Mouse (Mus musculus): ENCODE measurements around the gene Col6a6. TPM values are rescaled to one million over a fixed set of nuclear protein-coding genes. Genes with fewer than 3 reads are reported as not detected.
A peak's percentile ranks its signal among the peaks of the same experiment; 100 is the strongest.

Col6a6 gene
- polyA plus RNA-seq, 1 experiment from 2014 or later = 0.41 TPM

DNA sequence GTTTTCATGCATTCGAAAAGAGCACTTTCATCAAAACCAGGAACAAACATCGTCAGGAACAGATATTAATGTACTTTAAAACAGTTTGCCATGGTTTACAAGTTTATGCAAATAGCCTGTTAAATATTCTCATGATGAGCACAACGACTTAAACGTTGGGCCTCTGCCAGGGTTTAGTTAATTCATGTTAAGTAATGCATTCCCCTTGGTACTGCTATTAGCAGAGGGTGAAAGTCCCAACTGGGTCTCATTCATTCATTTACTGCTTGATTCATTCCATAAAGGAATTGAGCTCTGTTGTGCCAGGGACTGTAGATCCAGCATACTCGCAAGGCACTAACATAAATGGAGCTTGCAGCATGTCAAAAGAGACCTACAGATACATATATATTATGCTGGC lies 92.8 kb downstream of the Col6a6 start:
- H3K9ac ChIP-seq = no peak overlapping the region
- no peaks in the 10 kb centered on the region for H3K9me3 ChIP-seq
- H3K27ac ChIP-seq = no peak overlapping the region
- 59% methylated on average over 5 of the region's 5 CpGs for WGBS
- no peaks in the 10 kb centered on the region for H3K36me3 ChIP-seq
- H3K4me1 ChIP-seq = peaks cover 11% of the 10 kb centered on the region; the same call in 1 of the 2 replicates
- no peak for ATAC-seq (ENCODE audit: insufficient number of reproducible peaks, insufficient read depth, low FRiP score, low TSS enrichment, low read depth)
- no peaks in the 10 kb centered on the region for H3K27me3 ChIP-seq
- no peak overlapping the region for H3K4me3 ChIP-seq
- no peak overlapping the region for H3K4me2 ChIP-seq

DNA sequence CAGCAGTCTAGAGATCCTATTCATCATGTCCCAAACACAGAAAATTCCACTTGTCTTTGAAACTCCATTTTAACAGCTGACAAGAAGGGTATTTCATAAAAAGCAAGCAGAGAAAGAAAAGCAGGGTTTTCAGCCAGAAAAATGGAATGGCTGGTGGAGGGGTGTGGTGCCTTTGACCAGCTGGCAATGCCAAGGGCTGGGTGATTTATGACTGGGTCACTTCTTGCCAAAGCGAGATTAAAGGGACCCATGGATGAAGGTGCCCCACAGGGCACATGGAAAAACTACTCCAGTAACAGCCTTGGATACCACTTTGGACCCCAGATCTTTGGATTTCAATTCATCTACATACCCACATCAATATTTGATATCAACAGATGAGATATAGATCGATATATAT lies 93.3 kb downstream of the Col6a6 start:
- H3K9ac ChIP-seq = no peak overlapping the region
- H3K4me1 ChIP-seq = peaks cover 11% of the 10 kb centered on the region; the same call in 1 of the 2 replicates
- H3K36me3 ChIP-seq = no peaks in the 10 kb centered on the region
- H3K27ac ChIP-seq = no peak overlapping the region
- ATAC-seq (ENCODE audit: insufficient number of reproducible peaks, insufficient read depth, low FRiP score, low TSS enrichment, low read depth) = no peak
- no peaks in the 10 kb centered on the region for H3K9me3 ChIP-seq
- no peaks in the 10 kb centered on the region for H3K27me3 ChIP-seq
- no peak overlapping the region for H3K4me3 ChIP-seq
- H3K4me2 ChIP-seq = no peak overlapping the region
- 71% methylated on average over 2 of the region's 2 CpGs for WGBS

GRCm38 (mm10) chr9:105731976-105732375 lies 96.0 kb downstream of the Col6a6 start:
- WGBS = 66% methylated on average over 7 of the region's 7 CpGs
- no peaks in the 10 kb centered on the region for H3K9me3 ChIP-seq
- no peak overlapping the region for H3K4me3 ChIP-seq
- H3K4me2 ChIP-seq = no peak overlapping the region
- H3K36me3 ChIP-seq = no peaks in the 10 kb centered on the region
- ATAC-seq (ENCODE audit: insufficient number of reproducible peaks, insufficient read depth, low FRiP score, low TSS enrichment, low read depth) = no peak
- no peak overlapping the region for H3K9ac ChIP-seq
- no peak overlapping the region for H3K27ac ChIP-seq
- no peaks in the 10 kb centered on the region for H3K27me3 ChIP-seq
- peaks cover 11% of the 10 kb centered on the region; the same call in 1 of the 2 replicates for H3K4me1 ChIP-seq

DNA sequence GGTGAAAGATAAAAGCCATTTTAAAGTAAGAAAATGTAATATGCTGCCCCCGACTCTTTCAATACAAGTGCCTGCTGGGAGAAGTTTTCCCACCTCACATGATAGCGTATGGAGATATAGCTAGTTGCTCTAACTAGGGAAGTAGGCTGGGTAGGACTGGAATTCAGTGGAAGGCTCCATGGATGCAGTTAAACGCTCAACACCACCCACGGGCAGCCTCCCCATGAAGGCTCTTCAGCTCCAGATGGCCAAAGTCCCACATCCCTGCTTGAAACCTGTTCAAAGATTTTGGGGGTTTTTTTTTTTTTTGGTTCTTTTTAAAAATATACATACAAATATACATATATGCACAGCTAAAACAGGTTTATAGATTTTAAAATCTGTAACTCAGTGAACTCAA lies 107.5 kb downstream of the Col6a6 start:
- Histone ChIP-seq H3K9me3 (no peaks in the 10 kb centered on the region), H3K4me1 (peaks cover 7% of the 10 kb centered on the region; the same call in 1 of the 2 replicates), H3K27ac (no peak overlapping the region), H3K9ac (no peak overlapping the region), H3K4me3 (no peak overlapping the region), H3K4me2 (no peak overlapping the region), H3K27me3 (no peaks in the 10 kb centered on the region), H3K36me3 (no peaks in the 10 kb centered on the region)
- WGBS = 72% methylated on average over 4 of the region's 4 CpGs
- ATAC-seq (ENCODE audit: insufficient number of reproducible peaks, insufficient read depth, low FRiP score, low TSS enrichment, low read depth) = no peak

DNA sequence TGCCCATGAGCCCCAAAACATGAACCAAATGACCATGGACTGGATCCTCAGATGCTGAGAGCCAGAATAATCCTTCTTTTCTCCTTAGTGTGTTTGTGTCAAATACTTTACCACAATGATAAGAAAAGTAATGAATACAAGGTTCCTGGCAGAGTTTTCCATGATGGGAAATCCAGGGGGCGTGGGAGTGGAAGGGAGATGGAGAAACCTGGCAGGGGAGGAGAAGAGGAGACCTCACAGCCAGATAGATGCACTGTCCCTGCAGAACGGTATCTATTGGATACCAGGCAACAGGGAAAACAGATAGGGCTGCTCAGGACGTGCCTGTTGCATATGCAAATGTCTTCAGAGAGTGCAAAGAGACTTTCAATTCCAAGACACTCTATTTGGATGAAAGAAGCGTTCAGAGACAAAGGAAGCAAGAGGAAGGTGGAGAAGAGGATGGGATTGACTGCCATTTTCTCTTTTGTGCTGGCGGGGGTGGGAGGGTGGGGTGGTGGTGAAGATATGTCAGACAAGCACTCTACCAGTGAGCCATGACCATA lies 108.0 kb downstream of the Col6a6 start:
- ATAC-seq (ENCODE audit: insufficient number of reproducible peaks, insufficient read depth, low FRiP score, low TSS enrichment, low read depth) = no peak
- WGBS = 55% methylated on average over 5 of the region's 5 CpGs
- Histone ChIP-seq H3K4me3 (no peak overlapping the region), H3K9me3 (no peaks in the 10 kb centered on the region), H3K27me3 (no peaks in the 10 kb centered on the region), H3K4me1 (peaks cover 7% of the 10 kb centered on the region; the same call in 1 of the 2 replicates), H3K9ac (no peak overlapping the region), H3K36me3 (no peaks in the 10 kb centered on the region), H3K27ac (0 out of 2 replicates have a peak overlapping the region, but pooled peaks have one; percentile 24), H3K4me2 (no peak overlapping the region)

DNA sequence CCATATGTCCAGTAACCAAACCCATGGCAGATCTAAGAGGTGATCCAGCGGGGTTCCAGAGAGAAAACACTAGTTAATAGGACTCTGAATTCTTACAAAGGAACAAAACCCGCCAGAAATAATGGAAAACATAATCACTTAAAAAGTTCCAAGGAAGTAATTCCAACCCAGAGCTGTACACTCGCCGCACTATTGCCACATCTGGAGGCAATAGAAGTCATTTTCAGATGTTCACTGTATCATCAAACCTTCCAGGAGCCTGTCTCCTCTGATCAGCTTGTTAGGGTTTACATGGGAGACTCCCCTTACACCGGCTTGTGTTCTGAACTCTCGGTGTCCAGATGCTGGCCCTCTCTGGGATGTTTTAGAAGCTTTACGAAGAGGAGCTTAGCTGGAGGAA lies 108.6 kb downstream of the Col6a6 start:
- Histone ChIP-seq H3K4me1 (peaks cover 7% of the 10 kb centered on the region; the same call in 1 of the 2 replicates), H3K9ac (no peak overlapping the region), H3K27ac (peak overlapping the region; percentile 24), H3K27me3 (no peaks in the 10 kb centered on the region), H3K4me3 (no peak overlapping the region), H3K36me3 (no peaks in the 10 kb centered on the region), H3K9me3 (no peaks in the 10 kb centered on the region), H3K4me2 (no peak overlapping the region)
- WGBS = 30% methylated on average over 7 of the region's 7 CpGs
- ATAC-seq (ENCODE audit: insufficient number of reproducible peaks, insufficient read depth, low FRiP score, low TSS enrichment, low read depth) = no peak

DNA sequence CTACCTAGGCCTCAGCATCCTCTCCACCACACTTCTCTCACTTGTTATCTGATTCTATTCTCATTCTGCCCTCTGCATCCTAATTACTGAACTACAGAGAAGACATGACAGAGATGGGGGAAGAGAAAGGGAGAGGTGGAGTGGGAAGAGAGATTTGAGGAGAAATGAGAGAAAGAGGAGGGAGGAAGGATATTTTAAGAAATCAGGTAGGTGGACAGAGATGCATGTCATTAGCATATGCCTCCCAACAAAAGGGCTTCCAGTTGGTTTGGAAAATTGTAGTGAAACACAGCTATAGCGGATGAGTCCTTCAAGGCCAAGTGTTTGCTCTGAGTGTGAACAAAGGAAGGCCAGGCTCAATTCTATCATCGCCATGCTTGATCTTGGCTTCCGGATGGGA lies 115.9 kb downstream of the Col6a6 start:
- H3K9me3 ChIP-seq = no peaks in the 10 kb centered on the region
- no peak overlapping the region for H3K27ac ChIP-seq
- H3K27me3 ChIP-seq = no peaks in the 10 kb centered on the region
- H3K36me3 ChIP-seq = no peaks in the 10 kb centered on the region
- H3K9ac ChIP-seq = no peak overlapping the region
- 93% methylated on average over 3 of the region's 3 CpGs for WGBS
- no peak for ATAC-seq (ENCODE audit: insufficient number of reproducible peaks, insufficient read depth, low FRiP score, low TSS enrichment, low read depth)
- no peaks in the 10 kb centered on the region for H3K4me1 ChIP-seq
- no peak overlapping the region for H3K4me3 ChIP-seq
- H3K4me2 ChIP-seq = no peak overlapping the region

DNA sequence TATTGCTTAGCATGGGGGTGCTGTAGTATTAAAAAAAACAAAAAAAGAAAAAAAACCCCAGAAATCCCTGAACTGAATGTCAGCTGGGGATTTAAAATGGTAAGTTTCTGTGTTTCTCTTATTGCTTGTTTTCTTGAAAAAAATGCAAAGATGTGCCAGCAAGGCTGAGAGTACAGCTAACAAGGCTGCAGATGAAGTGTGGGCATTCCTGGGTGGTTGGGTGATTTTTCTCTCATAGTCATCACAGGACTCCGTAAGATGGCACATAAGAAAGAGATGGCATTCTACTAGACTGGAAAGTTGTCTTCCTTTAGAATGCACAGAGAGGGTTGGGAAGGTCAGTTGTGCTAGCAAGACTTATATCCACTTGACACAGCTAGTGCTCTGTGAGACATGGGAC lies 122.9 kb downstream of the Col6a6 start:
- 93% methylated on average over 1 of the region's 1 CpGs for WGBS
- ATAC-seq (ENCODE audit: insufficient number of reproducible peaks, insufficient read depth, low FRiP score, low TSS enrichment, low read depth) = no peak
- Histone ChIP-seq H3K27ac (no peak overlapping the region), H3K4me1 (peaks cover 5% of the 10 kb centered on the region; the same call in 1 of the 2 replicates), H3K9ac (no peak overlapping the region), H3K4me3 (no peak overlapping the region), H3K36me3 (no peaks in the 10 kb centered on the region), H3K4me2 (no peak overlapping the region), H3K9me3 (no peaks in the 10 kb centered on the region), H3K27me3 (no peaks in the 10 kb centered on the region; the same call in 1 of the 2 replicates)

GRCm38 (mm10) chr9:105704226-105704932 lies 123.6 kb downstream of the Col6a6 start:
- Histone ChIP-seq H3K36me3 (no peaks in the 10 kb centered on the region), H3K27me3 (no peaks in the 10 kb centered on the region; the same call in 1 of the 2 replicates), H3K4me2 (no peak overlapping the region), H3K9me3 (no peaks in the 10 kb centered on the region), H3K9ac (no peak overlapping the region), H3K4me1 (peaks cover 5% of the 10 kb centered on the region; the same call in 1 of the 2 replicates), H3K4me3 (no peak overlapping the region), H3K27ac (no peak overlapping the region)
- whole genome bisulfite sequencing = 82% methylated on average over 16 of the region's 16 CpGs
- ATAC-seq (ENCODE audit: insufficient number of reproducible peaks, insufficient read depth, low FRiP score, low TSS enrichment, low read depth) = no peak

- H3K9me3 ChIP-seq = no peaks in the 10 kb centered on the region
- H3K27me3 ChIP-seq = no peaks in the 10 kb centered on the region; the same call in 1 of the 2 replicates
- H3K27ac ChIP-seq = no peak overlapping the region
- peaks cover 17% of the 10 kb centered on the region for H3K4me1 ChIP-seq
- no peak overlapping the region for H3K4me2 ChIP-seq
- no peak overlapping the region for H3K9ac ChIP-seq
- 70% methylated on average over 9 of the region's 9 CpGs for WGBS
- no peaks in the 10 kb centered on the region for H3K36me3 ChIP-seq
- no peak for ATAC-seq (ENCODE audit: insufficient number of reproducible peaks, insufficient read depth, low FRiP score, low TSS enrichment, low read depth)
- no peak overlapping the region for H3K4me3 ChIP-seq
These were observed 126.0 kb downstream of the Col6a6 start for GRCm38 (mm10) chr9:105701966-105702365.

DNA sequence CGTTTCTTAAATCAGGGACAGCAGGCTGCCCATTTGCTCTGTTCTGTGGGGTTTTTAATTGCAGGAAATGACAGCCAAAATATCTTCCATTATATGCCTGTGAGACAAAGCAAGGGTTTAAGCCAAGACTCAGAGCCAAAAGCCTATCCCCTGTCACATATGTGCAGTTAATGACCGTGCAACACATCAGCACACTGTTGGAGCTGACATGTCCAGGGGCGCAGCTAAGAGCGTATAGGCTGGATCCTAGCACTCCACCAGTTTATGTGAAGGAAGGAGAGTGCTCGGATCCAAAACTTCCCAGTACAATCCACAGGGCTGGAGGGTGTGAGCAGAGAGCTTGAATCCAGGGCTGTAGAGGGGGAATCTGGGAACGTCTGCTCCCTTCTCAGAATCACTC lies 127.3 kb downstream of the Col6a6 start:
- H3K27ac ChIP-seq = no peak overlapping the region
- no peak overlapping the region for H3K4me2 ChIP-seq
- H3K4me3 ChIP-seq = no peak overlapping the region
- 78% methylated on average over 6 of the region's 6 CpGs for WGBS
- H3K9me3 ChIP-seq = no peaks in the 10 kb centered on the region
- H3K9ac ChIP-seq = no peak overlapping the region
- H3K36me3 ChIP-seq = no peaks in the 10 kb centered on the region
- no peaks in the 10 kb centered on the region; the same call in 1 of the 2 replicates for H3K27me3 ChIP-seq
- no peak for ATAC-seq (ENCODE audit: insufficient number of reproducible peaks, insufficient read depth, low FRiP score, low TSS enrichment, low read depth)
- peaks cover 17% of the 10 kb centered on the region for H3K4me1 ChIP-seq

DNA sequence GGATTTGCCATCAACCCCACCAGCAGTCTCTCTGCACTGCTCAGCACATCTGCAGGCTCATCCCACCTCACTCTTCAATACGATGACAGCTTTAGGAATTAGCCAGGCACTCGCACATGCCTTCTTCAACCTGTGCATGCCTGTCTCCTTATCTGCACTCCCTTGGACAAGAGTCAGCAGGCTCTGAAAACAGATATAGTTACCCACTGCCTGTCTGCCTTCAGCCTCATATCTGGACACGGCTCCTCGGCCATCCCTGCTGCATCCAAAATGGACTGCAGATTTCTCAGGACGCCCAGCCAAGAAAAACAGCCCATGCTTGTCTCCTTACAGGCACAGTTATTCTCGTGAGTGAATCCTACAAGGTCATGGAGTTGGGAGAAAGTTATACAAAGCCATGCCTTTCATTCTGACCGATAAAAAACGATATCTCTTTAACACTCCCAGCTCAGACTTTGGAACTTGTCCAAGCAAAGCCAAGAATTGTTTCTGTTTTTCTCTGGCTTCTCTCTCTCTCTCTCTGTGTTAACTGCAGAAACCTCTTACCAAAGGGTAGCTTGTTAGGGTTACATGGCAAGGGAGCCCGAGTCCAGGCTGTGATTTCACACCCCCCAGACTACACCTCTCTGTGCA lies 130.1 kb downstream of the Col6a6 start:
- no peak for ATAC-seq (ENCODE audit: insufficient number of reproducible peaks, insufficient read depth, low FRiP score, low TSS enrichment, low read depth)
- no peak overlapping the region for H3K4me3 ChIP-seq
- H3K27me3 ChIP-seq = no peaks in the 10 kb centered on the region; the same call in 1 of the 2 replicates
- peaks cover 17% of the 10 kb centered on the region for H3K4me1 ChIP-seq
- WGBS = 61% methylated on average over 9 of the region's 9 CpGs
- no peaks in the 10 kb centered on the region for H3K36me3 ChIP-seq
- no peak overlapping the region for H3K4me2 ChIP-seq
- no peak overlapping the region for H3K27ac ChIP-seq
- no peaks in the 10 kb centered on the region for H3K9me3 ChIP-seq
- no peak overlapping the region for H3K9ac ChIP-seq
